In the genomic region with DNA sequence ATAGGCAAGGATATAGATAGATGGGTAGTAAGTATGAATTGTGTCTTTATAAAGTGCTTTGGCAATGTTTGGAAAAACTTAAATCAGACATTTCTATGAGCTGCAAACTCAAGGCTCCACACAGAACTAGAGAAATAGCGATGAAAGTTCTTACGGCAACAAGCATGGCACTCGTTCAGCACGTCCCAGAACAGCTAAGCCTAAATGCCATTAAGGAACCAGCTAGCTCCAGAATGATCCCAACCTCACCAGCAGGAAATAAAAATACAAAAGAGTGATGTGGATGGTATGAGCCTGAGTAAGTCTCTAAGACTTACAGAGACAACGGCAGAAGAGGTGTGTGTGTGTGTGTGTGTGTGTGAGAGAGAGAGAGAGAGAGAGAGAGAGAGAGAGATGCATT, we compare ENCODE assay signal across 20 mouse cellular contexts. TPM values are rescaled to one million over a fixed set of nuclear protein-coding genes. Genes with fewer than 3 reads are reported as not detected.
A peak's percentile ranks its signal among the peaks of the same experiment; 100 is the strongest.
DNase-seq lines count a peak whose midpoint lies in the region; ATAC-seq and TF ChIP-seq lines count a peak whose summit lies in the region.
"Had no signal": no experiment of that assay in that cellular context is flagged by ENCODE, and none has a peak within 500 bp of the region (broad histone marks: within the 10 kb centered on the region; RNA-seq: fewer than 3 reads in every experiment).

No protein-coding gene starts in this region.

- no peak for TF ChIP-seq CTCF in midbrain, postnatal 0 days (IDR thresholded peaks at IDR 0.05)

- H3K9ac ChIP-seq in midbrain, embryonic 11.5 days (ENCODE audit: low read length): no peak overlapping the region
- no peak overlapping the region for H3K9ac ChIP-seq in midbrain, postnatal 0 days (replicated peaks; ENCODE audit: low read length, poor library complexity, severe bottlenecking)

- peak; percentile 53 for DNase-seq in heart, adult 11 months
- DNase-seq in heart, adult 9 months (ENCODE audit: low spot score in 2 of 2): no peak
- peak; percentile 51 for DNase-seq in midbrain, embryonic 11.5 days (ENCODE audit: low spot score, missing footprints)
- no peak for DNase-seq in midbrain, postnatal 0 days (ENCODE audit: low spot score)
- DNase-seq: adrenal gland, adult 2 months; adrenal gland, adult 8-10 months; adrenal gland, postnatal 10 days; adrenal gland, postnatal 14 days; adrenal gland, postnatal 25 days; adrenal gland, postnatal 36 days; B cell, adult 2 months; cerebellum, adult 11 months; cerebellum, adult 11-12 months; cerebellum, adult 18-20 months had no signal

- H3K4me3 ChIP-seq in midbrain, embryonic 11.5 days (ENCODE audit: low read depth, low read length): no peak overlapping the region
- H3K4me3 ChIP-seq in midbrain, postnatal 0 days (ENCODE audit: low read depth, low read length): no peak overlapping the region

- no peak overlapping the region for H3K27ac ChIP-seq in midbrain, embryonic 11.5 days (ENCODE audit: low read depth, low read length)
- H3K27ac ChIP-seq in midbrain, postnatal 0 days (ENCODE audit: low read depth, low read length): no peak overlapping the region

- no peaks in the 10 kb centered on the region for H3K4me1 ChIP-seq in midbrain, embryonic 11.5 days (ENCODE audit: control insufficient read depth, insufficient read depth, low read length)
- H3K4me1 ChIP-seq in midbrain, postnatal 0 days (ENCODE audit: insufficient read depth, low read length): no peaks in the 10 kb centered on the region

- no peaks in the 10 kb centered on the region for H3K36me3 ChIP-seq in midbrain, embryonic 11.5 days (ENCODE audit: control insufficient read depth, insufficient read depth, low read length)
- no peaks in the 10 kb centered on the region for H3K36me3 ChIP-seq in midbrain, postnatal 0 days (ENCODE audit: insufficient read depth, low read length)
- H3K36me3 ChIP-seq: G1E had no signal

- no peaks in the 10 kb centered on the region for H3K27me3 ChIP-seq in midbrain, embryonic 11.5 days (ENCODE audit: control insufficient read depth, insufficient read depth, low read length)
- H3K27me3 ChIP-seq in midbrain, postnatal 0 days (ENCODE audit: insufficient read depth, low read length): no peaks in the 10 kb centered on the region
- H3K27me3 ChIP-seq: CH12.LX had no signal

- no peak overlapping the region for H3K4me2 ChIP-seq in midbrain, embryonic 11.5 days
- H3K4me2 ChIP-seq in midbrain, postnatal 0 days (ENCODE audit: low read depth, low read length, poor library complexity, severe bottlenecking): no peak overlapping the region

- no peak for ATAC-seq in midbrain, embryonic 11.5 days (ENCODE audit: low FRiP score)
- ATAC-seq in midbrain, postnatal 0 days (ENCODE audit: low FRiP score): no peak
- ATAC-seq: activated CD4-positive, CD25-positive, alpha-beta regulatory T cell, adult 4 months; CD4-positive, CD25-positive, alpha-beta regulatory T cell, adult 4 months; Patski had no signal

- H3K9me3 ChIP-seq in midbrain, embryonic 11.5 days (ENCODE audit: control insufficient read depth, low read length): no peaks in the 10 kb centered on the region
- H3K9me3 ChIP-seq in midbrain, postnatal 0 days (ENCODE audit: low read length): no peaks in the 10 kb centered on the region

- 89% methylated on average over 5 of the region's 5 CpGs for WGBS in midbrain, embryonic 11.5 days
- 87% methylated on average over 5 of the region's 5 CpGs for WGBS in midbrain, postnatal 0 days

RNA-seq across cellular contexts. Expression of a gene that starts 20.2 kb away (rescaled TPM):
- 17.8 and 18.8 TPM in 2 replicates for polyA plus RNA-seq in midbrain, embryonic 11.5 days (2014; fragmentation: Nextera tagmentation; extraction: Ambion mirVana)
- 85.9 and 99.8 TPM in 2 replicates for total RNA-seq in midbrain, postnatal 0 days (2014; rRNA removed)
- polyA plus RNA-seq in midbrain, postnatal 0 days (2015; fragmentation: Nextera tagmentation; extraction: Ambion mirVana): 67.7 and 69.4 TPM in 2 replicates
- total RNA-seq: CH12.LX, MEL had no signal
- polyA plus RNA-seq: activated CD4-positive, CD25-positive, alpha-beta regulatory T cell, adult 4 months; CD4-positive, CD25-positive, alpha-beta regulatory T cell, adult 4 months; G1E had no signal

Comparison
In these comparisons a context has a peak if more than half of its experiments do, and no peak if none do; other contexts are left out.
1. DNase-seq: peak in heart, adult 11 months (single experiment) and midbrain, embryonic 11.5 days (single experiment); none in heart, adult 9 months (0 of 2) and midbrain, postnatal 0 days (single experiment).